Mouse (Mus musculus): Measurements from ENCODE around the gene Rnf126. TPM values are rescaled to one million over a fixed set of nuclear protein-coding genes. Genes with fewer than 3 reads are reported as not detected.
A peak's percentile ranks its signal among the peaks of the same experiment; 100 is the strongest.

Rnf126 gene
- polyA plus RNA-seq, 1 experiment from 2014 or later = 77.0 TPM

DNA sequence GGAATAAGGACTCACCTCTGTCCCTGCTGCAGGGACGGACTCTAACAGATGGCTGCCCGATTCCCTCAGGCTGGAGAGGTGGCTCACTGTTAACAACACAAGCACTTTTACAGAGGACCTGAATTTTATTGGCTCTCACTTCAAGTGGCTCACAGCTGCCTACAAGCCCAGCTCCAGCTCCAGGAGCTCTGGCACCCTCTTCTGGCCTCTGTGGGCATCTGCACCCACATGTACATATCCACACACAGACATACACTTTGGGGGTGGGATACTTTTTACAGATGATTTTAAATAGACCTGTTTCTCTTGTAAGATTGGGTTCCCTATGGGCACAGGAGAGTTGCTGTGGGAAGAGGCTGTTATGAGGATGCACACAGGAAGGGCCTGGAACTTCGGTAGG is 5.6 kb upstream of the Rnf126 start:
- H3K4me1 ChIP-seq (ENCODE audit: insufficient read depth, low read length) = peaks cover 23% of the 10 kb centered on the region
- ATAC-seq (ENCODE audit: low FRiP score, low TSS enrichment) = no peak
- H3K9me3 ChIP-seq (ENCODE audit: low read length) = peaks cover 8% of the 10 kb centered on the region; the same call in 1 of the 2 replicates
- 85% methylated on average over 3 of the region's 3 CpGs for WGBS
- no peak overlapping the region for H3K4me2 ChIP-seq (replicated peaks; ENCODE audit: low read depth, low read length)
- no peak overlapping the region for H3K9ac ChIP-seq (replicated peaks; ENCODE audit: low read length)
- no peaks in the 10 kb centered on the region; the same call in 1 of the 2 replicates for H3K27me3 ChIP-seq (ENCODE audit: insufficient read depth, low read length)
- H3K36me3 ChIP-seq (ENCODE audit: insufficient read depth, low read length) = no peaks in the 10 kb centered on the region
- H3K27ac ChIP-seq (ENCODE audit: low read length) = no peak overlapping the region
- no peak overlapping the region for H3K4me3 ChIP-seq (ENCODE audit: low read length)

DNA sequence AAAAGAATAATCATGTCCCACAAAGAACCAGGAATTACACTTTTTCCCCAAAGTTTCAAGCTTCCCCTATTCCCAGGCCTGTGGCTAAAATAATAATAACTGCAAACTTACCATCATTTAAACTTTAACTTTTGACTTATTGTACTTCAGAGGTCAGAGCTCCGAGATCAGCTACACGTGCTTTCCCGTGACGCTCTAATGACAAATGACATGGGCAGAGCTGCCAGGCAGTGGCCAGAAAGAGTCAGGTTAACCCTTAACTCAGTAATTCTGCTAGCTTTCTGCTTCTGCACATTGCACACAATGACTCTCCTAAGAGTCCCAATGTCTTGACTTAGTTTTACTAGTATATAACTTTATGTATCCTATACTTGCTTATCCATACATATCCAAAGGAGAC is 2.6 kb upstream of the Rnf126 start:
- Histone ChIP-seq H3K27me3 (ENCODE audit: insufficient read depth, low read length) (no peaks in the 10 kb centered on the region), H3K4me2 (replicated peaks; ENCODE audit: low read depth, low read length) (no peak overlapping the region), H3K9ac (replicated peaks; ENCODE audit: low read length) (no peak overlapping the region), H3K36me3 (ENCODE audit: insufficient read depth, low read length) (no peaks in the 10 kb centered on the region), H3K9me3 (ENCODE audit: low read length) (0 out of 2 replicates have a peak, but pooled peaks cover 3% of the 10 kb centered on the region), H3K27ac (ENCODE audit: low read length) (no peak overlapping the region), H3K4me3 (ENCODE audit: low read length) (no peak overlapping the region), H3K4me1 (ENCODE audit: insufficient read depth, low read length) (peaks cover 33% of the 10 kb centered on the region)
- no peak for ATAC-seq (ENCODE audit: low FRiP score, low TSS enrichment)
- 14% methylated on average over 4 of the region's 4 CpGs for WGBS

DNA sequence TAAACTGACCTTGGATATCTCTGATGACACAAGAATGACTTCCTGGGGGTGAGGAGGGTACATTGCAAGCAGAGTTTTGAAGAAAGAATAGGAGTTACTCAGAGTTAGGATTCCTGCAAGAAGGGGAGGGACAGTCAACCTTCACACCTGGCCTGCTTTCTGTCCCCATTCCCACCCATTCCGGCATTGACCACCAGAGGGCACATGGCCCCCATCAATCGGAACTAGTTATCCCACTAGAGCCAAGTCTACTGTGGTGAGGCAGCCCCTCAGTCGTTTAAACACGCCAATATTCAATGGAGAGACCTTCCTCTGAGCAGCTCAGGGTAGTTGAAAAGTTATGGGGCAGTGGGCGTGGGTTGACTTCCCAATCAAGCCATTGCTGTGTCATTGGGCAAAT is 1.6 kb upstream of the Rnf126 start:
- Histone ChIP-seq H3K27me3 (ENCODE audit: insufficient read depth, low read length) (no peaks in the 10 kb centered on the region), H3K27ac (ENCODE audit: low read length) (no peak overlapping the region), H3K4me3 (ENCODE audit: low read length) (no peak overlapping the region), H3K4me1 (ENCODE audit: insufficient read depth, low read length) (peaks cover 33% of the 10 kb centered on the region), H3K9ac (replicated peaks; ENCODE audit: low read length) (no peak overlapping the region), H3K36me3 (ENCODE audit: insufficient read depth, low read length) (no peaks in the 10 kb centered on the region), H3K9me3 (ENCODE audit: low read length) (0 out of 2 replicates have a peak, but pooled peaks cover 3% of the 10 kb centered on the region), H3K4me2 (replicated peaks; ENCODE audit: low read depth, low read length) (no peak overlapping the region)
- ATAC-seq (ENCODE audit: low FRiP score, low TSS enrichment) = no peak
- under 1% methylated on average over 5 of the region's 5 CpGs for WGBS

DNA sequence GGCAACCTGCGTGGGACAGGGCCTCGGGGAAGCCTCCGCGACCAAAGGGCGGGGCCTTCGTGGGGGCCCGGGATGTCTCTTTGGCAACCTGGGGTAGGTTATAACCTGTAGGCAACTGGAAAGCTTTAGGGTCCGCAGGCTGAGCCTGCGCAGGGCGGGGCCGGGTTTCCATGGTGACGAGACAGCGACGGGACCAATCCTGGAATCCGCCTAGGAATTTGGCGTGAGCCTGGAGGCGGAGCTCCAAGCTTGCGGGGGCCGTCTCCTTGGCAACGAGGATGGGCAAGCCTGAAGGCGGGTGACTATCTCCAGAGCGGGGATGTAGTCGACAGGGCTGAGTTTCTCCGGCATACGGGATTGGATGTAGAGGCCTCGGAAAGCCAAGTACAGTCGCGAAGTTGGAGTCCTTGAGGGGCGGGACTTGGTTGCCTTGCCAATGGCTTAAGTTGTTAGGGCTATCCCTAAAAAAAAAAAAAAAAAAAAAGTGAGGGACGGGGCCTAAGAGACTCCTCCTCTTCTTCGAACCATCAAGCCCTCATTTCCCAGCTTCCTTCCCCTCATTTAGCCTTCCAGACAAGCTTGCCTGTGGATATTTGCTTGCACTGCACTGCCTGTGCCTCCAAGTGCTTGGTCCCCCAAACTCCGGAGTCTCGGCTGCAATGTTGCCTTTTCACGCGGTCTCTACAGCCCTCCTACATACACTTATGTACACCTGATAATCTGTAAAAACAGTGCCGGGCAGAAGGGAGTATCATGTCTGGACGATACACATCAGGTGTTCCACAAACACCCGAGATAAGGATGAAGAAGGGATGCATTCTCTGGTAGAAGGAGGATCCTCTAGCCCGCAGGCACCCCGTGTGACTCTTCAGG is 856 bp upstream of the Rnf126 start:
- 11% methylated on average over 40 of the region's 40 CpGs for WGBS
- Histone ChIP-seq H3K27me3 (ENCODE audit: insufficient read depth, low read length) (no peaks in the 10 kb centered on the region), H3K36me3 (ENCODE audit: insufficient read depth, low read length) (peaks cover 1% of the 10 kb centered on the region; the same call in 1 of the 2 replicates), H3K4me1 (ENCODE audit: insufficient read depth, low read length) (peaks cover 33% of the 10 kb centered on the region), H3K4me3 (ENCODE audit: low read length) (peak overlapping the region; percentile 87), H3K27ac (ENCODE audit: low read length) (peak overlapping the region; percentile 97), H3K9me3 (ENCODE audit: low read length) (0 out of 2 replicates have a peak, but pooled peaks cover 3% of the 10 kb centered on the region), H3K9ac (replicated peaks; ENCODE audit: low read length) (peak overlapping the region; percentile 92), H3K4me2 (replicated peaks; ENCODE audit: low read depth, low read length) (peak overlapping the region; percentile 95)
- ATAC-seq (ENCODE audit: low FRiP score, low TSS enrichment) = peak; percentile 78

DNA sequence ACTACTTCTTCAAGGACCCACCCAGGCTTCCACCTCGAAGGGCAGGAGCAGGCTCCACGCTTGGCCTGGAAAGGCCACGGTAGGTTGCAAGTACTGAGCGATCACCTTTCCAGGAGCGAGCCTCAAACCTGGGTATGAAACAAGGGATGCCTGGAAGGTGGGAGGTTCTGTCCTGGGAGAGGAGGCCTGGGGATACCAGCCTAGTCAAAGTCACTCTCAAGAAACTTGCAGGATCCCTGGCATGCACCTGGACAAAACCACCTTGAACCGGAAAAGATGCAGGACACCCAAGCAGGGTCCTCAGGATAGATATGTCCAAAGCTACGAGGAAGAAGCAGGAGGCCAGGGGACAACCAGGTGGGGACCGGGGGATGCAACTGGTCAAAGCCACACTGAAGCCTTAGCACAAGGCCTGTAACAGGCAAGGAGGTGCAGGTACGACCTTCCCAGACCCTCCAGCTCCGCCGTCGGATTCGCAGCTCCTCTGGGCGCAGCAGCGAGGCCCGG is 698 bp downstream of the Rnf126 start:
- Histone ChIP-seq H3K27me3 (ENCODE audit: insufficient read depth, low read length) (no peaks in the 10 kb centered on the region), H3K9ac (replicated peaks; ENCODE audit: low read length) (peak overlapping the region; percentile 92), H3K9me3 (ENCODE audit: low read length) (no peaks in the 10 kb centered on the region), H3K4me2 (replicated peaks; ENCODE audit: low read depth, low read length) (peak overlapping the region; percentile 95), H3K36me3 (ENCODE audit: insufficient read depth, low read length) (peaks cover 17% of the 10 kb centered on the region), H3K27ac (ENCODE audit: low read length) (peak overlapping the region; percentile 97), H3K4me1 (ENCODE audit: insufficient read depth, low read length) (peaks cover 33% of the 10 kb centered on the region), H3K4me3 (ENCODE audit: low read length) (peak overlapping the region; percentile 87)
- 5% methylated on average over 15 of the region's 16 CpGs for WGBS
- peak; percentile 17 for ATAC-seq (ENCODE audit: low FRiP score, low TSS enrichment)

DNA sequence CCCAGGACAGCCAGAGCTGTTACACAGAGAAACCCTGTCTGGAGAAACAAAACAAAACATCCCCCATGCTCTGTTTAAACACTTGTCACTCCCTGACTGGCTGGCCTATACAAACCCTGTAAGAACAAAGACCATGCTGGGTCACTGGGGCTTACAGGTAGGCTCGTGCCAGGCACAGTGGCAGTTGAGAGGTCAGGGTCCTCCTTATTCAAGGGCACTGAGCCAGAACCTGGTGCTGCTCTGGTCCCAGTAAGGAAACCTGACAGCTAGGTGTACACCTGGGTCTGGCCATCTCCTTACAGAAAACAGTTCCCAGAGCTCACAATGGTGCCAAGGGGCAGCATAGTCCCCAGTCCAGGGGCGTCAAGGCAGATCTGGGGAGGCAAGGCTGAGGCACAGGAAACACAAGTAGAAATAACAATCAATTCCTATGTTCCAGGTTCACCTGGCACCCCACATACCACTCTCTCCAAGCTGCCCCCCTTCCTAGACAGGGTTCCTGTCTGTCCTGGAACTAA is 1.5 kb downstream of the Rnf126 start:
- H3K4me3 ChIP-seq (ENCODE audit: low read length) = peak overlapping the region; percentile 87
- no peak for ATAC-seq (ENCODE audit: low FRiP score, low TSS enrichment)
- no peaks in the 10 kb centered on the region for H3K27me3 ChIP-seq (ENCODE audit: insufficient read depth, low read length)
- H3K27ac ChIP-seq (ENCODE audit: low read length) = no peak overlapping the region
- peak overlapping the region; percentile 95 for H3K4me2 ChIP-seq (replicated peaks; ENCODE audit: low read depth, low read length)
- 63% methylated on average over 2 of the region's 2 CpGs for WGBS
- no peaks in the 10 kb centered on the region for H3K9me3 ChIP-seq (ENCODE audit: low read length)
- H3K36me3 ChIP-seq (ENCODE audit: insufficient read depth, low read length) = peaks cover 23% of the 10 kb centered on the region
- peaks cover 33% of the 10 kb centered on the region for H3K4me1 ChIP-seq (ENCODE audit: insufficient read depth, low read length)
- H3K9ac ChIP-seq (replicated peaks; ENCODE audit: low read length) = peak overlapping the region; percentile 92

DNA sequence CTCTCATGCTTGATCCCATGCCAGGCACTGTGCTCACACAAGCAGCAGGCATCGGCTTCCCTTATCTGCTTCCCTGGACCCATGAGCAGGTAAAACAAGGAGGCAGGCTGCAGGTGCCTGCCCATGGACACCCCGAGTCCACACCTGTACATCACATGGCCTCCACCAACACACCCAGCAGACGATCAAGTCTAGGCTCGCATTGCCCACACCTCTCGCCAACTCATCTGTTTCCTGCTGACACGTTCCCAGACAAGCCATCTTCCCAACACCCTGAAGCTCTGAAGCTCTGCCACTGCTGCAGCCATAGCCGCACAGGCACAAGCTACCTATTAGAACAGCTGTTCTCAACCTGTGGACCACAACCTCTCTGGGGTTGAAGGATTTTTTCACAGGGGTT is 2.5 kb downstream of the Rnf126 start:
- Histone ChIP-seq H3K36me3 (ENCODE audit: insufficient read depth, low read length) (peaks cover 25% of the 10 kb centered on the region), H3K9ac (replicated peaks; ENCODE audit: low read length) (no peak overlapping the region), H3K27me3 (ENCODE audit: insufficient read depth, low read length) (no peaks in the 10 kb centered on the region), H3K4me1 (ENCODE audit: insufficient read depth, low read length) (peaks cover 33% of the 10 kb centered on the region), H3K4me2 (replicated peaks; ENCODE audit: low read depth, low read length) (no peak overlapping the region), H3K9me3 (ENCODE audit: low read length) (no peaks in the 10 kb centered on the region), H3K4me3 (ENCODE audit: low read length) (no peak overlapping the region), H3K27ac (ENCODE audit: low read length) (no peak overlapping the region)
- 82% methylated on average over 7 of the region's 7 CpGs for WGBS
- ATAC-seq (ENCODE audit: low FRiP score, low TSS enrichment) = no peak

DNA sequence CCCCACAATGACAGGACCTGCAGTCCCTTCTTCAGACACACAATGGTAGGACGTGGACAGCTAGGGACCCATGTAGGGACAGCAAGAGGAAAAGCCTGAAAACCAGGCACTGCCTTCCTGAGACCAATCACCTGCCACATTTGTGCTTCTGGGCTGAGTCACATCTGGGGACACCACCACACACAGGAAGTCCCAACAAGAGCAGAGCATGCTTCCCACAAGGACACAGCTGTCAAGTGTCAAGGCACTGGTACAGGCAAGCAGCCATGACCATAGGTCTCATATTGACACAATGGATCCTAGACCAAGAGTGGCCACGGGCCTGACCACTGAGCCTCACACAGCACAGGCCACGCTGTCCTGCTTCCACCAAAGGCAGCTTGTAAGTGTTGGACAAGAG is 3.9 kb downstream of the Rnf126 start:
- H3K4me3 ChIP-seq (ENCODE audit: low read length) = no peak overlapping the region
- no peak for ATAC-seq (ENCODE audit: low FRiP score, low TSS enrichment)
- no peak overlapping the region for H3K4me2 ChIP-seq (replicated peaks; ENCODE audit: low read depth, low read length)
- H3K27ac ChIP-seq (ENCODE audit: low read length) = no peak overlapping the region
- H3K9ac ChIP-seq (replicated peaks; ENCODE audit: low read length) = no peak overlapping the region
- H3K36me3 ChIP-seq (ENCODE audit: insufficient read depth, low read length) = peaks cover 39% of the 10 kb centered on the region
- H3K4me1 ChIP-seq (ENCODE audit: insufficient read depth, low read length) = peaks cover 23% of the 10 kb centered on the region
- no peaks in the 10 kb centered on the region for H3K27me3 ChIP-seq (ENCODE audit: insufficient read depth, low read length)
- 84% methylated on average over 3 of the region's 3 CpGs for WGBS
- H3K9me3 ChIP-seq (ENCODE audit: low read length) = no peaks in the 10 kb centered on the region

DNA sequence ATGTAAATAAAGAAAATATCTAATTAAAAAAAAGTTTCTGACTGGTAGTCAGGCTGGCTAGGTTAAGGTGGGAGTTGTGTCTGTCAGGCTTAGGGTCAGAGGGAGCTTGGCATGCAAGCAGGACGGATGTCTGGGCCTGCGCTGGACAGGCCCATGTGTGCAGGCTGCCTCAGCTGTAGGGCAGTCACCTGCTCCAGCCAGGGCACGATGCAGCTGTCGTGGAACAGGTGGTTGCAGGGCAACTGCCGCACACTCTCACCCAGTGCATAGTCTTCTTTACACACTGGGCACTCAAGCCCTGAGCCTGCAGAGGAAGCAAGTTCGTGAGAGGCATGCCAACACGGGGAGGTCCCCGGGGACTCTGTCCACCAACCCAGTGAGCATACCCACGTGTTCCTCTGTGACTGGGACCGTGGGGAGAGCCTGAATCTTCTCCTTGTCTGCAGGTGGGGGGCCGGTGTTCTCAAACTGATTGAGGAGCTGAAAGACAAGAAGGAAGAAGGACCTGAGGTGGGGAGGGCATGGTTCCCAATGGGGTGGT is 6.1 kb downstream of the Rnf126 start:
- peaks cover 56% of the 10 kb centered on the region for H3K36me3 ChIP-seq (ENCODE audit: insufficient read depth, low read length)
- H3K9me3 ChIP-seq (ENCODE audit: low read length) = no peaks in the 10 kb centered on the region
- no peak overlapping the region for H3K4me2 ChIP-seq (replicated peaks; ENCODE audit: low read depth, low read length)
- no peak overlapping the region for H3K4me3 ChIP-seq (ENCODE audit: low read length)
- no peak for ATAC-seq (ENCODE audit: low FRiP score, low TSS enrichment)
- H3K27me3 ChIP-seq (ENCODE audit: insufficient read depth, low read length) = no peaks in the 10 kb centered on the region
- 88% methylated on average over 11 of the region's 11 CpGs for WGBS
- no peak overlapping the region for H3K9ac ChIP-seq (replicated peaks; ENCODE audit: low read length)
- H3K27ac ChIP-seq (ENCODE audit: low read length) = no peak overlapping the region
- peaks cover 12% of the 10 kb centered on the region for H3K4me1 ChIP-seq (ENCODE audit: insufficient read depth, low read length)
